Mouse (Mus musculus) spleen, adult 18-20 months (tissue): ENCODE results near the gene Zcchc9.
"Not testable (repeated sequence)": the region's sequence is repeated elsewhere in the genome, so short reads cannot be mapped to it uniquely, and the experiment has no call there.

Experiments used
- DNase-seq, 2 experiments: peaks; one replicate each; pipeline ENCODE4 v3.0.0; 2022; ENCODE audit warnings: mixed read lengths in 2 of 2

Gene Zcchc9

DNA sequence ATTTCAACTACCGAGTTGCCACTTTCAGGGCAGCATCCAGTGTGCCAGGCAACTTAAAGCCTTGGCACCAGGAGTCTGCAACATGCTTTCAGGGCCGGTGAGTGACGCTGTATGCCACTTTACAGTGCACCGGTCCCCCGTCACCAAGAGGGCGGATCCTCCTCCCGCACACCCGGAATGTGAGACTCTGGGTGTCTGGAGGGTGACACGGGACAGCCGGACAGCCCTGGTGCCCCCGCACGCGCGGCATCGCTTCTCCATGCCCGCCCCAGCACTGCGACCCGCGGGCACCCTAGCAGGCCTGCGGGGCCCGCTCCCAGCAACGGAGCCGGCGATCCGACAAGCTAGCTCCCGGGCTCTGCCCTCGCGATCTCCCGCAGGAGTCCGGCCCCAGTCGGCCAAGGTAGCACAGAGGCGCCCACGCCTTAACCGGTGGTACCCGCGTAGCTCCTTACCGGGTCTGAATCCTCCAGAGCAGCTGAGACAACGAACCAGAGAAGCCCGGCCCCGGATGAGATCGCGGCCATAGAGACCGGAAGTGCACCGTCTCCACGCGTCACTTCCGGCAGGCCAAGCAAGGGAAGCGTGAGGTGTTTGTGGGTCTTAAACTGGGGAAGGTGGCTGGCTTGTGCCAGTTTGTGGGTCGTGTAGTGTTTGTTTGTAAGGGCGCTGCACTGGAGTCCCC lies at the start of gene Zcchc9:
TSS of gene Zcchc9 (minus strand) at position 551 of the 685 bp plus-strand sequence.
- peak; percentile 76 to 82 for DNase-seq

DNA sequence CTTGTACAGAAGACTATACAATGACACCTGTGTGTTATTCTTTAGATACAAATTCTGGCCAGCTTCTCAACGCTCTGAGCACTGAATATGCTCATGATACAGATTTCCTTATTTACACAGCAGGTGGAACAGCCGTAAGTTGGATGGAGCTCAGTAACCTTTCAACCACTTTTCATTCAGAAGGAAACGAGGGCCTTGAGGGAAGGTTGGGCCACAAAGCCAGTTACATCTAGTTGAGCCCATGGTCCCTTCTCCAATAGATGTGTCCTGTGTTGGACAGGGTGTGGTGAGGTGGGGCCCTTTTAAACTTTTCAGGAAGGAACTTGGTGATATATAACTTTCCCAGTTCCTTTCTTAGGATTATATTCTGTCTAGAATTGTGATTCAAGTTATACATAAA lies 46.9 kb upstream of the Zcchc9 start:
- DNase-seq, result no peak

- no peak for DNase-seq
These were observed 20.4 kb upstream of the Zcchc9 start for GRCm38 (mm10) chr13:91827876-91828275.

DNA sequence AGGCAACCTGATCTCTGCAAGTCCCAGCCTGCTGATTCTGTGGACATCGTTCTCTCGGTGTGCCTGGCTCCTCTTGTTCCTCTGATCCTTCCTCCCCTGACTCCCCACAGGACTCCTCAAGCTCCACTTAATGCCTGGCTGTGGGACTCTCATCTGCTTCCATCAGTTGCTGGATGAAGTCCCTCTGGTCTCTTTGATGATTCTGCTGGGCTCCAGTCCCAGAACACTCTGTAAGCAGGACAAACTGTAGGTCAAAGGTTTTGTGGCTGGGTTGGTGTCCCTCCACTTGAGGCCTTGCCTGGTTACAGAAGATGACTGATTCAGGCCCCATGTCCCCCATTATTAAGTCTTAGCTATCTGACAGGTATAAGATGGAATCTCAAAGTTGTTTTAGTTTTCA lies 18.6 kb upstream of the Zcchc9 start:
- no peak for DNase-seq

DNA sequence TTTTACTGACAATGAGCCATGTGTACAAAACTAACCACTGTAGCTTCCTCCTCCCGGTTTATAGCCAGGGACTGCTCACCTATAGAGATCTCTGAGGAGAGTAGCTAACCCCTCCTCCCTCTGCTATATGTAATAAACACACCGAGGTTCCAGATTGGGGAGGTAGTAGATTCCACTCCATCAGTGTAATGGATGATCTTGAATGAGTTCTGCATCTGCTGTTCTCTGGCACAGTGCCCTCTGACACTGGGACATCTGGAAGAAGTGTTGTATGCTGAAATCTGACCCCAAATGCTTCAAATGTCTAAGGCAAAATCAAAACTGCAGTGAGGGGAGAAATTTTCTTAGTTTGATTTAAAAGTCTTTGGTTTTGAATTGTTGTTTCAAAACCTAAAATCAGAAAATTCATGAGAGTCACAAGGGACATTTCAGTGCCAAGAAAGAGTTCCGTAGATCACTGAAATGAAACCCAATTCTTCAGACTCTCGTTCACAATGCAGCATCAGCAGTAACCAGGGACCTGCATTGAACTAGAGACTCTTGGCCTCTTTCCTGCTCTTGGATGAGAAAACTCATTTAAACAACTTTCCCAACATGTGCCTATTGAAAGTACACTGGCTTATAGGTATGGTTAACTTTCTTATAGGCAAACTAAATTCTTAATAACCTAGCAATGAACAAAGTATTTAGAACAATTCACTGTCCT lies 17.5 kb upstream of the Zcchc9 start:
- no peak for DNase-seq

GRCm38 (mm10) chr13:91823735-91824134 lies 16.2 kb upstream of the Zcchc9 start:
- no peak for DNase-seq

DNA sequence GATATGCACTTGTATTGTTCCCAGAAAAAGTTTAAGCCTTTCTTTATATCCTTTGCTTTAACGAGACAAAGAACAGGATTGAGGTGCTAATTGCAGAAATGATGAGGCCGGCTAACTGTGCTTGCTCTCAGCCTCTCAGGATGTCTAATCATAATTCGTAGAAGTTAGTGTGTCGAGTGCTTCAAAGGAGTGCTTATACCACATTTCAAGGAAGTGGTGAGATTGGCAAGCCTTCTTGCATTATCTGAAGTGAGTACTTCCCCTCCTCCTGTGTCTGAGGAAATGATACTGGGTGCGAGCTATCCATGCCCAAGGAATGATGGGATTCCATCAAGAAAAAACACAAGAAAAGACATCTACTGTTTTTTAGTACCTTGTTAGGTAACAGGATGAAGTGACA lies 7.2 kb upstream of the Zcchc9 start:
- DNase-seq, result no peak

DNA sequence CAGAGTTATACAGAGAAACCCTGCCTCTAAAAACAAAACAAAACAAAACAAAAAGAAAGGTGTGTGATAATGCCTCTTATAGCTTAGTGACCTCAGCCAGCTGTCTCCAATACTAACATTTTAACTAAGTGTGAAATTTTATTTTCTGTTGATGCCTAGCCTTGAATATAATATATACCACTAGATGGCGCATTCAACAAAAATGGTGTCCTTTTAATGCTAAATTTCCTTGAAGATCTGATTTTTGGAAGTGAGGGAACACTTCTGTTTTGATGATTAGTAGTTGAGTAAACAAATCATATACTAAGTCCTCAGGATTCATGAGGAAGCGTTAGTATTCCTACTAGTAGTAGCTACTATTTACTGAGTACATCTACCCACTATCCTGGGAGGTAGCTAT lies 2.0 kb upstream of the Zcchc9 start:
- DNase-seq, result no peak

DNA sequence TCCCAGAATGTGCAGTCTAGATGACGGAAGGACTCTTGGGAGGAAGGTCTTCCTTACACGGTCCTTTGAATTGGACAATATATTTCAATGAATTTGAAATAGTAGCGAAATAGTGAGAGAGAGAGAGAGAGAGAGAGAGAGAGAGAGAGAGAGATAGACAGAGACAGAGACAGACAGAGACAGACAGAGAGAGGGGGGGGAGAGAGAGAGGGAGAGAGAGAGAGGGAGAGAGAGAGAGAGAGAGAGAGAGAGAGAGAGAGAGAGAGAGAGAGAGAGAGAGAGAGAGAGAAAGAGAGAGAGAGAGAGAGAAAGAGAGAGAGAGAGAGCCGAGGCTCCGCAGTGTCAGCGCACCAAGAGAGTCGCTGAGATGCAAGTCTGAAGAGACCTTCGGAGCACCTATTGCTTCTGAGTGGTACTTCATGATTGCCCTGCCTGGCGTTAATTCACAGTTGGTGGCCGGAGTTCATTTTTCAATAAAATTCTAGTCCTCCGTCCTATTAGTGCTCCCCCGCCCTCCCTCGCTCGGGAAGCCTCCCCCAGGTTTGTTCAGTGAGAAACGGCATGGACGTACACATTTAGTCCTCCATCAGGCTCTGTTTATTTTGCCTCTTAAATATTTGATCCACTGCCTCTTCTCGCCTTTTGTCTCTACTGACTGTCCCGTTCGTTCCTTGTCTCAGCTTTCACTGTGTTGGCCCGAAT lies 520 bp upstream of the Zcchc9 start:
- no peak for DNase-seq

DNA sequence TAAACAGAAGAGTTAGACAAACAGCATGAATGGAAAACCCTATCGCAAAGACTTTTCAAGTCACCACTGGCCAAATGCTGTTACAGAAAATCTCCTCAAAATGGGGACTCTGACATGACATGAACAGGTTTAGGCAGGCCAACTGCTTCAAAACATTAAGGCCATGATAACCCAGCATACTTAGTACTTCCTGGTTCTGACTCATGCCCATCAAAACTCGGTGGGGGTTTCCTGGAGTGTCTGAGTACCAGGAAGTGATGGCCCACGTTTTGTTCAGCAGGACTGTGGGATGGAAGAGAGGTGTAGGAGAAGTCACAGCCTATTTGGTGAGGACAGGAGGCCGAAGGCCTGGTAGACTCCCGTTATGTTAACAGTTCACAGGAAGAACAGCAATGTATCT lies 5.8 kb downstream of the Zcchc9 start:
- DNase-seq, result no peak

DNA sequence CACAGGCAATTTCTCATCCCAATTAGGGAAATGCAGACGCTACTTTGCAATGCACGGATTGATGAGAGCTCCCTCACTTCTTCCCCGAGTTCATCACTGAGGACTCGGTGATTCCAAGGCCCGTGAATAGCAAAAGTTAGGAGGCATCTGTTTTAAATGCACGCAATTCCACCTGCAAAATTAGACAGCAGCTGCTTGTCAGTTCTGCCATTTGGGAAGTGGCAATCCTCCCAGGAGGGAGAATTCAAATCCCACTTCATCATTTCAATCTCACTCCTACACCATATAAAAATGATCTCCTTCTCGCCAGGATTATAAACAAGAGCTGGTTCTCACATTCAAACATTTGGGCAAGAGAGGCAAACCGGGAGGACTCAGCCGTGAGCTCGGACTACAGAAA lies 10.1 kb downstream of the Zcchc9 start:
- DNase-seq, result no peak

- DNase-seq, result no peak
These were observed 10.6 kb downstream of the Zcchc9 start for GRCm38 (mm10) chr13:91796916-91797315.

DNA sequence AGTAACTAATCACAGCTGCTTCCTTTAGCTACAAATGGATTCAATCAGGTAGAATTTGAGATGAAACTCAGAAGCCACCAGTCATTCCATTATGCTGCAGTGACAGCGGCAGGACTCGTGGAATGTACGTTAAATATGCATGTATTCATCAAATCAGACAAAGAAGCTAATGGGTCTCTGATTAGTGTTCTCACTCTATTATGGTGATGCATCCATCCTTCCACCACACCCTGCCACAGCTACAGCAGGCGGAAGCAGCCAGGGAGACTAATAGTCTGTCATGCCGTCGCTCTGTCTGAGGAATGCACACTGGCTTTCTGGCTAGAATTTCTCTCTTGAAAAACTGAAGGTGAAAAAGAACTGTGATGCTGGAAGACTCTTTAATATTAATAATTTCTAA lies 11.5 kb downstream of the Zcchc9 start:
- no peak for DNase-seq

DNA sequence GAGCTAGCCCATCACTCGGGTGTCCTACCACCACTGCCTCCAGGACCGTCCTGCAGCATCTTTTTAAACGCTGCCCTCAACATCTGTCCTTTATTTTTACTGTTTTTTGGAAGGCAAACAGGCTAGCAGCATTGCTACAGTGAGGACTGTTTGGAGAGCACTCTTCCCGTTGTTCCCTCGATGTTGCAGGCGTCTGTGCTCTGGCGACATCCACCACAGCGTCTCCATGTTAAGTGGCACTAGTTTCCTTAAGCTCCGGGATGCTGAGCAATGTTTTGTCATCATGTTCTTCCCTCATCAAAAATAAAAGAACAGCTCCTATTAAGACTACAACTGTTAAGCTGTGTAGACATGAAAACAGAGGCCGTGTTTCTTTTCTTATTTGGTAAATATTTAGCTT lies 11.9 kb downstream of the Zcchc9 start:
- no peak for DNase-seq

GRCm38 (mm10) chr13:91794926-91795436 lies 12.5 kb downstream of the Zcchc9 start:
- DNase-seq, result no peak

DNA sequence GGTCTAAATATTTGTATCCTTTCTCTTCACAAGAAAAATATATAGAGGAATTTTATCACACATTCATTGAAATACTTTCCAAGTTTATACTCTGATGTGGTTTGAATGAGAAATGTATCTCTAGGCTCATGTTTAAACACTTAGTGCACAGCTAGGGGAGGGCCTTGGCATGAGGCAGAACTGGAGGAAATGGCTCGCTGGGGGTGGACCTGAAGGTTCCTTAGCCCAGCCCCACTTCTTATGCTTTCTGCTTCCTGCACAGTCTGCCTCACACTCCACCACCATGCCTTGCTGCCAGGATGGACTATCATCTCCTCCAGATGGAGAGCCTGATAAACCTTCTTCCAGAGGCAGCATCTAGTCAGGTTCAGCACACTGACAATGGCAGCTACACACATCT lies 15.5 kb downstream of the Zcchc9 start:
- no peak for DNase-seq

- DNase-seq, result no peak
These were observed 27.6 kb downstream of the Zcchc9 start for GRCm38 (mm10) chr13:91779892-91780291.

DNA sequence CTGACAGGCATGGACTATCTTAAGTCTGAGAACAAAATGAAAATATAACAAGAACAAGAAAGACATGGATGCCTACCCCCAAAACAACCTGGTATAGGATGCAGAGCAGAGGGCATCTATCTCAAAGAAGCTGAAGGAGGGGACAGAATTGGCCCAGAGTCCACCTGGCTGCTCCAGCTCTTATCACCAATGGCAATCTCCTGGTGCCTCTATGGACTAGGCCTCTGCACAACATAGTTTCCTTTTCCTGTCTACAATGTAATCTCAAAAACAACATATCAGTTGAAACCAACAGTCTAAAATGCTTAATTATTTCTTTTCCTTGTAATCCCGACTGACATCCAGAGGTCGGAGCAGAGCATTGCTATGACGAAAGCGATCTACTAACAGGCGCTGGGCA lies 29.4 kb downstream of the Zcchc9 start:
- DNase-seq, result no peak

DNA sequence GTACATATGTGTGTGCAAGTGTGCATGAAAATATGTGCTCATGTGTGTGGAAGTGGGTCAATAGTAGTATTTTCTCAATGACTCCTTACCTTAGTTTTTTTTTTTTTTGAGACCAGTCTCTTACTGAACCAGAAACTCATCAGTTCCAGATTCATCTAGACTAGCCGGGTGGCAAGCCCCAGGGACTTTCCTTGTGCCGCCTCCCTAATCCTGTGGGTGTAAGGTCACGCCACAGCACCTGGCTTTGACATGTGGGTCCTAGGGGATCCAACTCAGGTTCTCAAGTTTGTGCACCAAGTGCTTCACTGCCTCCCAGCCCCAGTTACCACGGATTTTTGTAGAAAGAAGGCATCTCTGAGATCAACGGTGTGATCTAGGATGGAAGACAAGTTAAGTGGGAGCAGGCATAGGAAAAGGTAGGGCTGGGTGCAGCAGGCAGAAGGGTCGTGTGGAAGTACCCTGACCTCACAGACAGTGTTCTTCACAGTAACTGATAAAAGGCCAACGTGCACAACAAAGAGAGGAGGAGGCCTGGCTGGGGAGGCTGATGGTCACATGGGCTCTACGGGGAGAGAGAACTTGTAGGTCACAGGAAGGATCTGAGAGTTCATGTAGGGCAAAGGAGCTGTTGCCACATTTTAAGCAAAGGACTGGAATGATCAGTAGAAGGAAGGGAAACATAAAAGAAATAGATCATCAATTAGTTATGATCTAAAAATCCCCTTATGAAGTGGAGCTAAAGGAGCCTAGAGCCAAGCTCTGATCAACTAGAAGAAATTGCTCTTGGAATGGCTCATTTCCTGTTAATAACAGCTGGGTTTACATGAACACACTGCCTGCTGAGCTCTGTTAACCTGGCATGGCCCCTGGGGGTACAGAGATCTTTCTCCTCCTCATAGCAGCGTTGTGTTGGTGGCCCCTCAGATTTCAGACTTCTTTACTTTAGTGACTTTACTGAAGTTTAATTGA lies 38.5 kb downstream of the Zcchc9 start:
- DNase-seq, result no peak

GRCm38 (mm10) chr13:91765627-91766026 lies 41.9 kb downstream of the Zcchc9 start:
- no peak for DNase-seq

DNA sequence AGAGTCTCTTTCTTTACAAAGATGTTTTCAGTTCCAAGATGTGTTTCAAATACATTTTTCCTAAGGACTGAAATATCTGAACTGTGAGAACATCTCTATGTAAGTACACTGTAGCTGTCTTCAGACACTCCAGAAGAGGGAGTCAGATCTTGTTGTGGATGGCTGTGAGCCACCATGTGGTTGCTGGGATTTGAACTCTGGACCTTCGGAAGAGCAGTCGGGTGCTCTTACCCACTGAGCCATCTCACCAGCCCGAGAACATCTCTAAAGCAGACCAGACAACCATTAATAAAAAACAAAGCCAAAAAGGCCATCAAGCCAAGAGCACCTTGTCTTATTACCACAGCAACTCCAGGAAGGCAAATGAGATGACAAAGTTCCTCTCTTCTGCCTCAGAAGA lies 43.9 kb downstream of the Zcchc9 start:
- DNase-seq, result not testable (repeated sequence)

- no peak for DNase-seq
These were observed 45.7 kb downstream of the Zcchc9 start for GRCm38 (mm10) chr13:91761654-91762445.
